Mouse (Mus musculus) frontal cortex, adult (tissue): ENCODE results near the gene Ltbp1.

ENCODE experiments used
- ATAC-seq: cut with Nextera tagmentation; 2 replicates; pipeline ENCODE4 v1.9.2; 2017; ENCODE audit warnings: mild to moderate bottlenecking, moderate library complexity, mixed read lengths; ENCODE audit not compliant: low TSS enrichment

Ltbp1 gene

GRCm38 (mm10) chr17:75066340-75066739 is 61.0 kb downstream of the Ltbp1 start:
- ATAC-seq = no peak

DNA sequence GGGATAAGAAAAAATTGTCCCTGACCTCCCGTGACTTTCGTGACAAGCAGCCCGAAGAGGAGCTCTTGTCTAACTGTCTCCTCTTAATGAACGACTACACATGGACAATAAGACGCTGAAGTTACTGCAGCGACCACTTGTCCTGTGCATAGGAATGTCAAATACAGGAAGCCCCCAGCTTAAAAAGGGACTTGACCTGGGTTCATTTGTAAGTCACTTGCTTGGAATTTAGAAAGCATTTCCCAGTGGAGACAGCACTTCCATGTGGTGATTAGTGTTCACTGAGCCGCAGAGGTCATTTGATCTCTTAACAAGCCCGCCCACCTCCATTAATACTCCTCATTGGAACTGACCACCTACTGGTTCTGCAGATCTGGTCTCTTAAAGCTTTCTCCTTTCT is 61.9 kb downstream of the Ltbp1 start:
- no peak for ATAC-seq

- no peak for ATAC-seq
Observed at GRCm38 (mm10) chr17:75069232-75069631, 63.9 kb downstream of the Ltbp1 start.

GRCm38 (mm10) chr17:75071174-75071573 is 65.8 kb downstream of the Ltbp1 start:
- ATAC-seq = no peak

DNA sequence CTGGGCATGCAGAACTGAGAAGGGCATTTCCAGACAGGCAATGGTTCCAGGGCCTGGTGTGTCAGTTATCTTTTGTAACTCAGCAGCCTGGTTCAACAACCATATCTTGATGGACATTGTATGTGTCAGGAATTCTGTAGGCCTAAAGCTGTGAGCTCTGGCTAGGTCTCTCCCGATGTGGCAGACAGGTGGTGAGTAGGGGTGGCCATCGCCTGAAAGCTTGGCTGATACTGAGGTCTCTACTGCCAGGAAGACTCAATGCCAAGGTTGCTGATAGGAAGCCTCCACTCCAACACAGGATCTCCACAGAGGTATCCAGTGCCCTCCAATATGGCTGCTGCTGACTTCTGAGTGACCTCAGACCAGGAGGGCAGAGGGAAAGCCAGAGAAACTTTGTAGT is 66.4 kb downstream of the Ltbp1 start:
- ATAC-seq = no peak

DNA sequence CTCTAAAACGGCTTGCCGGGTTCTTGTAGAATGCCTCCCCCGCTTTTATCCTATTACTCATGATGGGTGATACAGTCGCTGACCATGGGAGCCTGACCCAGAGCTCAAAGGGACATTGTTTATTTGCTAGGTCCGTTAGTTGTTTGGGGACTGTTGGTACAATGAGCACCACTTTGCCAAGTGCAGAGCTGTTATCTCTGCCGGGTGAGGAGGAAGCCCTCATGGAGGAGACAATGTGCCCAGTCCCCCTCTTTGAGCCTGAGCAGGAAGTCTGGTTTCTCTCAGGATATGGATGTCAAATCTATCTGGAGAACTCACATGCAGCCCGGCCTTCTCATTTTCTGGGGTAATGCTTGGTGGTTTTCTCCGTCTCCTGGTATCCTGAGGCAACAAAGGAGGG is 68.5 kb downstream of the Ltbp1 start:
- no peak for ATAC-seq

GRCm38 (mm10) chr17:75074978-75075699 is 69.8 kb downstream of the Ltbp1 start:
- ATAC-seq = peak; percentile 82

- ATAC-seq = no peak
Observed at GRCm38 (mm10) chr17:75081401-75081800, 76.0 kb downstream of the Ltbp1 start.

DNA sequence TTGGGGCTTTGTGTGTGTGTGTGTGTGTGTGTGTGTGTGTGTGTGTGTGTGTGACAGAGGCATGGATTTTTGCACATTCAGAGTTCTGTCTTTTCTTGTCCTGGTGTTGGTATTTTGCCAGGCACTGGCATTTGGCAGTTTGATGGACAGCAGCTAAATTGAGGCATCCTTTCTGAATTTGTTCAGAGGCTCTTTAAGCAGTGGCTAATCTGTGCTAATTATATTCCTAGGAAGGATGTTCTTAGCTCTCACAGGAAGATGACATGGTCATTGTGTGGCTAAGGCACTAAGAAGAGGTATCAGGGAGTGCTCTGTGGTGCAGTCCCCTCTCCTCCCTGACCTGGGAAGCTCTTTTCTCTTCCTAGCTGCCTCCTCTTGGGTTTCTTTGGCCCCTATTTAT is 77.1 kb downstream of the Ltbp1 start:
- no peak for ATAC-seq

GRCm38 (mm10) chr17:75087296-75087941 is 82.1 kb downstream of the Ltbp1 start:
- ATAC-seq = peak; percentile 93

DNA sequence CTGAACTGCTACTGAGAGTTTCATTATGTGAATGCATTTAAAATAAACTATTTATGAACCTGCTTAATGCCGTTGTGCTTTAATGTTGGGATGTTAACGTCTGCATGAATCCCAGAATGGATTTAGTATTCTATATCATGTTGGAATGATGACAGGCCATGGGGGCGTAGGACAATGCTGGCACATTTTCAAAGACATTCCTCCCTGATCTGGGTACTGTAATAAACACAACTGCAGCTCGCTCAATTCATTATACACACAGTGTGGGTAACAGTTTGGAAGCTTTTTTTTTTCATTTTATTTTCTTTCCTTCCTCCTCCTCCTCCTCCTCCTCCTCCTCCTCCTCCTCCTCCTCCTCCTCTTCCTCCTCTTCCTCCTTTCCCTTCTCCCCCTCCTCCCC is 82.9 kb downstream of the Ltbp1 start:
- ATAC-seq = no peak

DNA sequence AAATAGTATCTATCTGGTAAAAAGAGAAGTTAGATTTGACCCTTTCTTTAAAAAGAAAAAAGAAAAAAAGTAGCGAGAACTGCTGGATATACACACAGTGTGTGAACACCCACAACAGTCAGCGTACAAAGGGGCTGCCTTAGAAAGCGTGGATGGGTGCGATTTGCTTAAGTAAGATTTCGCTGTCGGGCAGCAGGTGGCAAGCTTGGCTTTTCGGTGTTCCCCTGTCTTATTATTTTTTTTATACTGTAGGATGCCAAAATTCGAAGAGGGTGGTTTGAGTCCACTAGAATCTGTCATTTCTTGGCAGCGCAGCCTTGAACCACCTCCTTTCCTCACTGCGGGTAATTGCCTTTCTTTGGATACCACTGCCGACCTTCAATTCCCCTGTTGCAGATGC is 83.4 kb downstream of the Ltbp1 start:
- peak; percentile 88 for ATAC-seq

DNA sequence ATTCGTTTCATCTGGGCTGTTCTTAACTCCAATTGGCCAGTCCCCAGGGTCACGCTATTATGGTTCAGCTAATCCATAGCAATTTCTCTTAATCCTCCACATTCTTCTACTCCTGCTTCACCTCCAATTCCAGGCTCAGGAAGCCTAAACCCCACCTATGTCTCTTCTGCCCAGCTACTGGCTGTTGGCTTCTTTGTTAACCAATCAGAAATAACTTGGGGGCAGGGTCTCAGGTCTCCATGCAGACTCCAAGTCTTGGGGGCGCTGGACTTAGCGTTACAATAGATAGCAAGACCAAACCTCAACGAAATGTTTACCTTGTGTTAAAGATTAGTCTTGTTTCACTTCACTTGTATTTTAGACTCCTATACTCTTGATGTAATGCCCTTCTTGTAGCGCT is 85.2 kb downstream of the Ltbp1 start:
- no peak for ATAC-seq

GRCm38 (mm10) chr17:75093563-75093962 is 88.2 kb downstream of the Ltbp1 start:
- no peak for ATAC-seq

GRCm38 (mm10) chr17:75094591-75094990 is 89.2 kb downstream of the Ltbp1 start:
- ATAC-seq = no peak

GRCm38 (mm10) chr17:75096727-75097126 is 91.4 kb downstream of the Ltbp1 start:
- no peak for ATAC-seq

DNA sequence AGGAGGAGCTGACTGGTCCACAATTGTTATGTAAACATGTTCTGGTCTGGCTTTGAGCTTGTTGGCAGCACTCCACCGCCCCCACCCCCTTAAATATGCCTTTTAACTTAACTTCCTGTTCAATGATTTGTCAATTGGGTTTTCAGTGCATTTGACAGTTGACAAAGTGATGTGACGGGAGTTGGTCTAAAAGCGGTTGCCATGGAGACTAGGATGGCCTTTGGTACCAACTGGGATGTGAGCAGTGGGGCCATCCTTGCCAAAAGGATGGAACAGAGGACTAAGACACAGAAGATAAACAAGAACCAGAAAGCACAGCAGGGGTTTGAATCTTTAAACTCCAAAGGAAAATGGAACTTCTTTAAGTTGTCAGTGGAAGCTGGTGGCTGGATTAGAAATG is 92.0 kb downstream of the Ltbp1 start:
- ATAC-seq = no peak

GRCm38 (mm10) chr17:75101215-75101614 is 95.8 kb downstream of the Ltbp1 start:
- ATAC-seq = no peak

DNA sequence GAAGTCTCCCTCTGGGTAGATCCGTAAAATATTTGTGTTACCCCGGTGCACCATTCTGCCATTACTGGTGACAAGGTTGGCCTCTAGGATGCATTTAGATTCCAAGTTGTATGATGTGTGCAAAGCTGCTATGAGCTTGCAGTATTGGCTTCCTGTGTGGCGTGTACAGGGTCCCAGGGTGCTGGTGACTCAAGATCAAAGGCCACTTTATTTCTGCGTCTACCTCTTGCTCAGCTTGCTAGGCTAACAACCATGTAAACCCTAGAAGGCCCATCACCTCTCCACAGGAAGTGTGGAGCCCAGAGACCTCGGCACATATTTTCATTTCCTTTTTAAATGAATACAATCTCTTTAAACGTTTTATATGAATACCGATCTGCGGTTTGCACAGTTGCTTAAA is 96.6 kb downstream of the Ltbp1 start:
- ATAC-seq = no peak

- peak; percentile 73 for ATAC-seq
Observed at GRCm38 (mm10) chr17:75107412-75107811, 102.0 kb downstream of the Ltbp1 start.

DNA sequence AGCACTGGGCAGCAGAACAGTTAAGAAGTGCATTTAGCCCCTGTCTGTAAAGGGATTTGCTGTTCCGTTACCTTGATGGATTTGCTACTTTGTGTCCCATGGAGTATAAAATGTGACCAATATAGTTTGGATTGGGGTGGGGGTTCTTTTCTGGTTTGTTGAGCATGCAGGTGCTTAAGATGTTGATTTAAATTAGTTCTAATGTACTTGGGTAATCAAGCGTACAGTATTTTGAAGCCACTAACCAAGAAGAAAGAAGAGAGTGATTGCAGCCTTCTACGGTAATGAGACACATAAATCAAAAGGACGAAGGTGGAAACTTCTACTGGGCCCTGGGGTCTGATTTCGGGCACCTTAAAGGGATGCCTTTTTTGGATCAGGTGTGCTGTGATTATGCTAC is 102.5 kb downstream of the Ltbp1 start:
- no peak for ATAC-seq

DNA sequence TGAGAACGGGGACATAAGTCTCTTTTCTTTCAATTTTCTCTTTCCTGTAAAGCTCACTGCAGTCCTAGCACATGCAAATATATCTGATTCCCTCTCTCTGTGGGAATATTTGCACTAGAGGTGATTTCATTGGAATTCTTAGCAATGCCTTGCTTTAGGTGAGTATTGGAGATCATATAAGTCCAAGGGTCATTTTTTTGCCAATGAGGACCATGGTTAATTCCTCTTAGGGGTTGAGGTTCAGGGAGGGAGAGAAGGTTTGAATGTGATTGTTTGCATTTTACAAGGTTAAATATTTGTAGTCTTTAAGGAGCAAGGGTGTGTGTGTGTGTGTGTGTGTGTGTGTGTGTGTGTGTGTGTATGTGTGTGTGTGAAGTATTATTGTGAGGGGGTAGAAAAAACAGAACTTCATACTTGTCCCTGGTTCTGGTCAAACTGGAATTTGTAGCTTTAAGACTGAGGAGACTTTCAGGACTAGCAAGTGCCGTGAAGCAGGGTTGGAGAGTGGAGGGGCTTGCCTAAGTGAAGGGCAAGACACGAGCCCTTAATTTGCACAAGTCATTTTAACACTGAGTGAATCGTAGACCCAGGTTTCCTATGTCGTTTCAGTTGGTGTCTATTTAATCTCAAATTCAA is 103.8 kb downstream of the Ltbp1 start:
- no peak for ATAC-seq
